Mouse (Mus musculus) kidney, embryonic 16.5 days (tissue): ENCODE measurements around the gene Slc12a1. TPM values are rescaled to one million over a fixed set of nuclear protein-coding genes. Genes with fewer than 3 reads are reported as not detected.
A peak's percentile ranks its signal among the peaks of the same experiment; 100 is the strongest.

Source experiments
- ATAC-seq: fragments of 200-750 bp; cut with Nextera tagmentation; 2 replicates; pipeline ENCODE4 v1.8.0; 2017; ENCODE audit warnings: moderate TSS enrichment; ENCODE audit not compliant: low FRiP score, low TSS enrichment
- H3K27ac ChIP-seq: fragments of 300-500 bp; sonication (generic); 2 replicates; pipeline ENCODE4 v1.5.1; 2014; ENCODE audit warnings: low read length
- H3K27me3 ChIP-seq: fragments of 300-500 bp; sonication (generic); 2 replicates; pipeline ENCODE4 v1.6.1; 2014; ENCODE audit warnings: low read length, control low read depth, mixed read lengths; ENCODE audit not compliant: insufficient read depth
- H3K36me3 ChIP-seq: fragments of 300-500 bp; sonication (generic); 2 replicates; pipeline ENCODE4 v1.6.1; 2014; ENCODE audit warnings: low read length, control low read depth, mixed read lengths; ENCODE audit not compliant: insufficient read depth
- H3K4me1 ChIP-seq: fragments of 300-500 bp; sonication (generic); 2 replicates; pipeline ENCODE4 v1.6.1; 2014; ENCODE audit warnings: low read length, control low read depth, mixed read lengths; ENCODE audit not compliant: insufficient read depth
- H3K4me2 ChIP-seq: fragments of 300-500 bp; sonication (generic); replicated peaks from 2 replicates; pipeline ENCODE4 v1.6.1; 2014; ENCODE audit warnings: low read depth, low read length
- H3K4me3 ChIP-seq: fragments of 300-500 bp; sonication (generic); 2 replicates; pipeline ENCODE4 v1.5.1; 2014; ENCODE audit warnings: mild to moderate bottlenecking, low read length
- H3K9ac ChIP-seq: fragments of 300-500 bp; sonication (generic); replicated peaks from 2 replicates; pipeline ENCODE4 v1.6.1; 2014; ENCODE audit warnings: low read length
- H3K9me3 ChIP-seq: fragments of 300-500 bp; sonication (generic); 2 replicates; pipeline ENCODE4 v1.6.1; 2016; ENCODE audit warnings: low read length, control low read depth
- WGBS: fragments of 180-500 bp; shearing (Covaris S2); extraction: QIAGEN DNeasy Blood & Tissue Kit; methylation state at CpG from one replicate; pipeline ENCODE4 v1.1.7; 2014; 5-methylcytosine and 5-hydroxymethylcytosine counted together
- polyA plus RNA-seq: library from polyadenylated mRNA; unstranded; fragments of >200 nt; fragmentation: Nextera tagmentation; extraction: Ambion mirVana; gene quantifications from 2 replicates; pipeline ENCODE4 v1.2.1, GENCODE M21; 2015

The Slc12a1 gene
- polyA plus RNA-seq, 1 experiment from 2014 or later, result 75.4 TPM

DNA sequence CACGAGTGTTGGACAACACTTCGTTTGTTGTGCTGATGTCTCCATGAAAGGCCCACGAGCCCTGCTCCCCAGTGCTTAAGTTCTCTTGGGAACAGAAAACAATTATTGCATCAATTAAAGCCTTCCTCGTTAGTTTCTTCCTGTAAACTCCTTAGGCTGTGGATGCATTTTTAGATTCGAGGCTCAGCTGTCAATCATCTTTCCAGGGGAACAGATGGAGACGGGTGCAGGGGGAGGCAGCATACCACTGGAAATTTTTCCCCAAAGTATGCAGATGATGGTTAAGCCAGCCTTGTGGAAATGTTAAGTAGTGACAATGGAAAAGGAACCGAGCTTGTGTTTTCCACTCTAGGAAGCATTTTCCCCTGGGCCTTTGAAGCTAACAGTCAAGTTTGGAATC lies 44.5 kb downstream of the Slc12a1 start:
- H3K36me3 ChIP-seq, result no peaks in the 10 kb centered on the region
- no peak for ATAC-seq
- no peaks in the 10 kb centered on the region for H3K4me1 ChIP-seq
- no peaks in the 10 kb centered on the region for H3K9me3 ChIP-seq
- no peaks in the 10 kb centered on the region for H3K27me3 ChIP-seq
- H3K9ac ChIP-seq, result no peak overlapping the region
- H3K4me3 ChIP-seq, result no peak overlapping the region
- H3K4me2 ChIP-seq, result no peak overlapping the region
- WGBS, result 70% methylated on average over 7 of the region's 7 CpGs
- no peak overlapping the region for H3K27ac ChIP-seq

DNA sequence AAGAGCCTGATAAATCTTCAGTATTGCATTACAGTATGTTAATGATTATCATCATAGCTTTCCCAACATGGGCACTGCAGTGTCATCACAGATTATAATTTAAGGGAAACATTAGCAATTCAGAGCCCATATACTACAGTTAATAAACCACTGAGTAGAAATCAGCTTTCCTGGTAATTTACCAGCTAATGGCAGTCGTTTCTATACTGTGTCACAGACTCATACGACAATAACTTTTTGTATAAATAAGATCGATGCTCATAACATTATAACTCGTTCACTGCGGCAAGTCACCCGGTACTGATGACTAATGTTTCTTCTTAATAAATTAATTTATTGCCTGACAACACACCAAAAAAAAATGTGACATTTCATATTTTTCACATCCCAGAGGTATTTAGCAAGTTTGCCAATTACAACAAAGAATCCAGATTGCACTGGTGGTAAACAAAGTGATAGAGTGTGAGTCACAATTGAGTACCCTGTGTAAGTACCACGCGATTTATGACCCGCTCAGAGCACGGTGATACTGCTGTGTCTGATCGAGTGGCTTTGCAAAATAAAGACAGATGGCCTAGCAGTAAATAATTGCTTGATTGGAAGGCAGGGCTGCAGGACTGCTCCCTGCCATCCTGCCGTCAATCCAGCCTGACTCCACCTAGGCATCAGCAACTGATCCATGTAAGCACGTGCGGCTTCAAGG lies 56.7 kb downstream of the Slc12a1 start:
- Histone ChIP-seq H3K27me3 (no peaks in the 10 kb centered on the region), H3K9ac (no peak overlapping the region), H3K4me1 (no peaks in the 10 kb centered on the region), H3K36me3 (no peaks in the 10 kb centered on the region), H3K9me3 (no peaks in the 10 kb centered on the region), H3K4me2 (no peak overlapping the region), H3K4me3 (no peak overlapping the region), H3K27ac (no peak overlapping the region)
- ATAC-seq, result 0 out of 2 replicates have a peak, but pooled peaks have one; percentile 42
- 49% methylated on average over 14 of the region's 14 CpGs for WGBS

DNA sequence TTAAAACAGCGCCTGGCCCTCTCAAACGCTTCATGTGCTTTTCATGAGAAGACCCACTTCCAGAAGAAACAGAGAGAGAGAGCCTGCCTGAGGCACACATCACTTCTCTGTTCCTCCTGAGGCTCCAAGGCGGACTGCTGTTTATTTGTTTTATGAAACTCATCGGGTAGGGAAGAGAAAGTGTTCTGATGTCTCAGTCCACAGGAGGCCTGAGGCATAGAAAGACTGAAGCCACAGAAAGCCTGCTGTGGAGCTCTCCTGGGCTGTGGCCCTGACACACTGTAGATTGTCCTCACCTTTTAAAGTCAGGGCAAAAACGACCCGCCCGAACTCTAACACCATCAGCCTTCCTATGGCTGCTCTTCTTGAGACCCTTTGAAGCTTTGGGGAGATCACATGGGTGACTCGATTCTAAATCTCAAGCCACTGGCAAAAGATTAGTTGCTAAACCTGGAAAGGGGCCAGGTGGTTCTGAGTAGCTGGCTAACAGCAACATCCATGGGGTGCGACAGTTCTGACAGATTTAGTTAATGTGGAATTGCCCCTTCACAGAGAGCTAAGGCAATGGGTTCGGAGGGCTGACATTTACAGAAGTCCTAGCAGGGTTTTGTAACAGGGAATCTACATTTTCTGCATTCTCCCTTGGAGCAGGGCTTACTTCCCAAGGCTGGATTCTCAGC lies 59.7 kb downstream of the Slc12a1 start:
- no peaks in the 10 kb centered on the region for H3K4me1 ChIP-seq
- no peak overlapping the region for H3K27ac ChIP-seq
- H3K4me3 ChIP-seq, result no peak overlapping the region
- H3K4me2 ChIP-seq, result no peak overlapping the region
- no peaks in the 10 kb centered on the region for H3K9me3 ChIP-seq
- no peak for ATAC-seq
- no peaks in the 10 kb centered on the region for H3K27me3 ChIP-seq
- WGBS, result 57% methylated on average over 10 of the region's 10 CpGs
- no peak overlapping the region for H3K9ac ChIP-seq
- no peaks in the 10 kb centered on the region for H3K36me3 ChIP-seq

DNA sequence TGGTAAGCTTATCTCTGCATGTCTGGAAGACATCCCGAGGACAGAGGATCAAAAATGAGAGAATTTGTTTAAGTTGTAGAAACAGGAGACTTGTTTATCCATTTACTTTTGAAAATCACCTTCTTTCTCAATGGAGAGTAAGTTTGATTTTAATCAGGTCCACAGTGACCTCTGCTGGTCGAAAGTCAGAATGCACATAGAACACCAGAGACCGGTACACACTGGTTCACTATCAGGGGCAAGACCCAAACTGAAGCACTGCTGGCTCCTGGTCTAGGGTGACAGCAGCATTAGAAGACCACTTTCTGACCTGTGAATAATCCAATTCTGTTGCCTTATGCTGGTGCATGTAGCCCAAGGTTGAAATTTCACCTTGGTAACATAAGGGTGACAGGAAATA lies 62.3 kb downstream of the Slc12a1 start:
- no peak overlapping the region for H3K4me2 ChIP-seq
- H3K9me3 ChIP-seq, result no peaks in the 10 kb centered on the region
- no peaks in the 10 kb centered on the region for H3K36me3 ChIP-seq
- no peaks in the 10 kb centered on the region for H3K4me1 ChIP-seq
- H3K27me3 ChIP-seq, result no peaks in the 10 kb centered on the region
- peak; percentile 42; the same call in 1 of the 2 replicates for ATAC-seq
- no peak overlapping the region for H3K9ac ChIP-seq
- no peak overlapping the region for H3K4me3 ChIP-seq
- WGBS, result 4% methylated on average over 3 of the region's 3 CpGs
- no peak overlapping the region for H3K27ac ChIP-seq

GRCm38 (mm10) chr2:125217286-125217685 lies 65.0 kb downstream of the Slc12a1 start:
- Histone ChIP-seq H3K27me3 (no peaks in the 10 kb centered on the region), H3K9me3 (no peaks in the 10 kb centered on the region), H3K27ac (no peak overlapping the region), H3K4me2 (no peak overlapping the region), H3K9ac (no peak overlapping the region), H3K36me3 (no peaks in the 10 kb centered on the region), H3K4me1 (no peaks in the 10 kb centered on the region), H3K4me3 (no peak overlapping the region)
- no peak for ATAC-seq
- WGBS, result 54% methylated on average over 6 of the region's 6 CpGs

DNA sequence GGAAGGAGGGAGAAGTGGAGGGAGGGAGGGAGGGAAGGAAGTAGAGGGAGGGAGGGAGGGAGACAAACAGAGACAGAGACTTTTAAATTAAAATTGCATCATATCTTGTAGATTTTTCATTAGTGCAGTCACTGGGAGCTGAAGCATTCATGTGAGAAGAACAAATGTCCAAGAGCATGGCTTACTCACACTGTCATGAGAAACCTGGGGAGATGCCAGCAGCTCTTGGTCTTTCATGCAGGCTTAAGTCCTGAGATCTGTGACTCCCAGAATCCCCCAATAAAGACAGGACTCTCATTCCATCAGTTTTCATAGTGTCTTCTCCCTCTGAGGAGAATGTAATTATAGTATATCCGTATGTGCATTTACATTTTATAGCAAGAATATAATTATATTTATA lies 66.3 kb downstream of the Slc12a1 start:
- WGBS, result 97% methylated on average over 1 of the region's 1 CpGs
- no peaks in the 10 kb centered on the region for H3K36me3 ChIP-seq
- no peak overlapping the region for H3K9ac ChIP-seq
- H3K27me3 ChIP-seq, result no peaks in the 10 kb centered on the region
- no peak overlapping the region for H3K4me3 ChIP-seq
- no peak overlapping the region for H3K4me2 ChIP-seq
- no peak overlapping the region for H3K27ac ChIP-seq
- H3K4me1 ChIP-seq, result no peaks in the 10 kb centered on the region
- ATAC-seq, result no peak
- H3K9me3 ChIP-seq, result no peaks in the 10 kb centered on the region

DNA sequence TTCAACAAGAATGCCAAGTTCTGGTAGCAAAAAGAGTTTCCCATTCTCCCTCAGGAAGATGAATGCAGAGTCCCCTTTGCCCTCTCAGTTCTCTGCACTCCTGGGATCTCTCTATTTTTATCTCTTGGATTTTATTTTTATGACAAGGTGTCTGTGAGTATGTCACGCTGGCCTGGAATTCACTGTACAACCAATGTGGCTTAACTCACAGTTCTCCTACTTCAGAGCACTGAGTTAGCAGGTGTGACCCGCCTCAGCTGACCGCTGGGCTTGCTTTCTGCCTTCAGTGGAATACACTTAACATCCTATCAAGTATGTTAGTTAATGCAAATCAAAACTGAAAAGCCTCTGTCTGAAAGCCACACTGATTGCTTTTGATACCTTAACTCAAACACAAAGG lies 67.0 kb downstream of the Slc12a1 start:
- Histone ChIP-seq H3K27ac (no peak overlapping the region), H3K4me2 (no peak overlapping the region), H3K9ac (no peak overlapping the region), H3K4me3 (no peak overlapping the region), H3K27me3 (no peaks in the 10 kb centered on the region), H3K9me3 (no peaks in the 10 kb centered on the region), H3K36me3 (no peaks in the 10 kb centered on the region), H3K4me1 (no peaks in the 10 kb centered on the region)
- 80% methylated on average over 3 of the region's 3 CpGs for WGBS
- ATAC-seq, result no peak

DNA sequence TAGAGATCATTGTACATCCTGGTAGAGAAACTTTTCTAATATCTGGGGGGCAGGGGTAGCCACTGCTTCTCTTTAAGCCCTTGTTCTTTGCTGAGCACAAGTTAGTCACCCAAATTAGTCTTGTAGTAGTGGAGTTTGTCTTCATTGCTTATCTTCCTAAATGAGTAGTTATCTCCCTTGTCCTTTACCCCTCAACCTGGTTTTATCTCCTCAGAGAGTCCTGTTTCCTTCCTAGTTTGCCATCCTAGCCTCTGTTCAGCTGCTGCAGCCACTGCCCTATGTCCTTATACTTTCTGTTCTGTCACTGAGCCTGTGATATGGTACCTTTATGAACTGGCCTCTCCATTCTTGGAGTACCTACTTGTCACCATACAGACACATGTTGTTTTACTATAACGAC lies 69.4 kb downstream of the Slc12a1 start:
- Histone ChIP-seq H3K4me3 (no peak overlapping the region), H3K27ac (no peak overlapping the region), H3K9ac (no peak overlapping the region), H3K4me2 (no peak overlapping the region), H3K9me3 (no peaks in the 10 kb centered on the region), H3K27me3 (no peaks in the 10 kb centered on the region), H3K4me1 (no peaks in the 10 kb centered on the region), H3K36me3 (no peaks in the 10 kb centered on the region)
- ATAC-seq, result no peak
- WGBS, result 74% methylated on average over 1 of the region's 1 CpGs

- WGBS, result 79% methylated on average over 11 of the region's 11 CpGs
- Histone ChIP-seq H3K4me1 (0 out of 2 replicates have a peak, but pooled peaks cover 2% of the 10 kb centered on the region), H3K4me3 (no peak overlapping the region), H3K27ac (no peak overlapping the region), H3K36me3 (no peaks in the 10 kb centered on the region), H3K9ac (no peak overlapping the region), H3K27me3 (no peaks in the 10 kb centered on the region), H3K9me3 (no peaks in the 10 kb centered on the region), H3K4me2 (no peak overlapping the region)
- no peak for ATAC-seq
These were observed 76.4 kb downstream of the Slc12a1 start for GRCm38 (mm10) chr2:125228472-125229409.
